Mouse (Mus musculus) frontal cortex, postnatal 10 days (tissue): ENCODE results near the gene Sdhb.

Experiments used
- DNase-seq, 2 experiments: peaks; one replicate each; pipeline ENCODE4 v3.0.0; 2022; ENCODE audit warnings: low spot score in 2 of 2, mixed read lengths in 1 of 2

Gene Sdhb

GRCm38 (mm10) chr4:141014114-141014513 is 53.1 kb downstream of the Sdhb start:
- no peak for DNase-seq

DNA sequence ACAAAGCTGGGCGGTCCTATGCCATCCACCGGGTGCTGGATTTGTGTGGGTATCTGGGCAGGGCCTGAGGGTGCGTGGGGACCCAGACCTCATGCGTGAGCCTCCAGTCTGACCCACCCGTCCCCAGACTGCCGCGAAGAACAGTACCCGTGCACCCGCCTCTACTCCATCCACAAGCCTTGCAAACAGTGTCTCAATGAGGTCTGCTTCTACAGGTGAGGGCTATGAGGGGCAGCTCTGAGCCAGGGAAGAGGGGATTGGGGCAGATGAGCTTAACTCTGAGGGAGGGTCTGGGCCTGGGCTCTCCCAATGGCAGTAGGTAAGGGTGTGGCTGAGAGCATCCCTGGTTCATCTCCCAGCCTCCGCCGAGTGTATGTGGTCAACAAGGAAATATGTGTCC is 53.9 kb downstream of the Sdhb start:
- DNase-seq, result no peak

DNA sequence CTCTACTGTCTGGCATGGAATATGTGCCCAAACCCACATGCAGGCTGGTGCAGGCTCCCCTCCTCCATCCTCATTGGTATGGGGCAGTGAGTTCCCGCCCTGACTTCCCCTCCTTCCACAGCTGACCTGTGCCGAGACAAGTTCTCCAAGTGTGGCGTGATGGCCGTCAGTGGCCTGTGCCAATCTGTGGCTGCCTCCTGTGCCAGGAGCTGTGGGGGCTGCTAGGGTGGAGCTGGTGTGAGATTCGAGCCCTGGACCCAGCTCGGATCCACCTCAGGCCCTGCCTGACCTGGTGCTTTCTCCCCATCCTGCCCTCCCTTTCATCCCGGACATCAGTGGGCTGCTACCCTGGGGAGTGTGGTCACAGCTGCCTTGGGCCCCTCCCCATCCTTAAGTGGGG is 54.4 kb downstream of the Sdhb start:
- DNase-seq, result no peak

DNA sequence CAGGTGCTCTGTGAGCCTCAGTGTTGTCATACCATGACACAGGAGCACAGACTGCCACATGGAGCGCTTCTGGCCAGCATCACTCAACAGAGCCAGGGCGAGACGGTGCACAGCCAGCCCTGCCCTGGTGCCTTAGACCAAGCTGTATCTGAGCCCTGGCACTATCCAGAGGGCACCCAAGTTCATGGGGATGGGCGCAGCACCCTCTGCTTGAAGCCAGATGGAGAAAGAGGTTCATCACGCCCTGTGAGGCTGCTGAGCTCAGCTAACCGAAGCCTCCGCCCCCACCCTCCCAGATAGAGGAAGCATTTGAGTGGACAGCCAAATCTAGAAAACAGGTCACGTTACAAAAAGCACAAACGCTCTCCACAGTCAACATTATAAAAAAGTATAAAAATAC is 55.3 kb downstream of the Sdhb start:
- DNase-seq, result no peak

- no peak for DNase-seq
These were observed 56.8 kb downstream of the Sdhb start for GRCm38 (mm10) chr4:141017657-141018436.

GRCm38 (mm10) chr4:141020220-141020619 is 59.2 kb downstream of the Sdhb start:
- no peak for DNase-seq

DNA sequence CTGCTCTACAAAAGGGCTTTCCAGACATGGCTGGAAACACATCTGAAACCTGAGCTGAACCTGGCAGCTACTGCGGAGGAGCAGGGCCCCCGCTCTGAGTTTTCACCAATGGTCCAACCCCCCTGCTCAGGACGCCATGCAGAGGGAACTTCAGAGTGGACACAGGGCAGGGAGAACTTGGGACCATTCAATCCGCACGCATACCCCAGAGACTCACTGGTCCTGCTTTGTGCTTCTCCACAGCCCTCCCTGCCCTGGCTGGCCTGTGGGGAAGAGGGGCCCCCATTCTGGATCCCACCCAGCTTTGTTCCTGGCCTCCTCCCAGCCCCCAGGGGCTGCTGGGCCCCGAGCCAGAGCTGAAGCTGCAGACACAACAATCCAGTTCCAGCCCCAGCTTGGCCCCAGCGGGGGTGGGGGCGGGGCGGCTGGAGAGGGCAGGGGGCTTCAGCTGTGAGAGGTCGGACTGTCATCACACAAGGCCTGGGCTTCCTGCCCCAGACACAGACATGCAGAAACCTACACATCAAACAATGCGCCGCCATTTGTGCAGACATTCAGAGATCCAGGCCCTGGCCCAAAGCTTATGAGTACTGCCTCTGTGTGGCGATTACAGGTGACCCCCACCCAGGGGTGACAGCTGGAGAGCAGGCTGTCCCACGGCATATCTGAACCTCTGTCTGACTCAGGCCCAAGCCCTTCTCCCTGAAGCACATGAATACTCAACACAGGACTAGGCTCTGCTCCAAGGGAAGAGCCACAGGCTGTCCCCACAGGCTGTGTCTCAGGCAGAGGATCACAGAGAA is 60.0 kb downstream of the Sdhb start:
- DNase-seq, result peak; percentile 65 to 66

GRCm38 (mm10) chr4:141021614-141021929 is 60.6 kb downstream of the Sdhb start:
- DNase-seq, result no peak

GRCm38 (mm10) chr4:141024052-141024451 is 63.0 kb downstream of the Sdhb start:
- DNase-seq, result no peak

DNA sequence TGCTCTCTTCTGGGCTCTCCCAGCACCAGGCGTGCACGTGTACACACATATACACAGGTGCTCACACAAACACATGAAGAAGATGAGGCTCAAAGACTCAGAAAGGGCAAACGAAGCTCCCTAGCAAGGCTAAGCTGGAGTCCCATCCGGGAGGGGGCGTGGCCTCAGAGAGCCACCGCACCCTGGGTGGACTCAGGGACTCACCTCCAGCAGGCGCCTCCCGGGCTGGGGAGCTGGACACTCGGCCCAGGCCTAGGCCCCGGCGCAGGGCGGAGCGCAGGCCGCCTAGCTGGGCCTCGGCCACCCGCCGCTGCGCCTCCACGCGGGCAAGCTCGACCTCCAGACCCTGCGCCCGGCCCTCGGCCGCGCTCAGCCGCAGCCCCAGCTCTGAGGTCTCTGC is 64.0 kb downstream of the Sdhb start:
- DNase-seq, result no peak
